Mouse (Mus musculus) myocyte (in vitro differentiated cells): ENCODE measurements at regions not wholly inside any gene's neighbourhood (a gene's known extent, or its start where the extent isn't known, plus 50 kb on each side); places are given as distances from the start of the nearest gene placed in this dataset.

Experiments
- MAX ChIP-seq: IDR thresholded peaks from one replicate; pipeline ENCODE4 v1.6.1; 2011; ENCODE audit warnings: low read depth, mild to moderate bottlenecking, control low read depth
- SRF ChIP-seq: IDR thresholded peaks from one replicate; pipeline ENCODE4 v1.6.1; 2011; ENCODE audit warnings: low read depth; ENCODE audit not compliant: control insufficient read depth, insufficient read length

GRCm38 (mm10) chr10:26630196-26630760 is 122.9 kb upstream of the Arhgap18 start:
- TF ChIP-seq MAX (no peak), SRF (no peak)
